Mouse (Mus musculus) left cerebral cortex, postnatal 10 days (tissue): ENCODE results near the gene Myo1a. TPM values are rescaled to one million over a fixed set of nuclear protein-coding genes. Genes with fewer than 3 reads are reported as not detected.
"Not testable (repeated sequence)": the region's sequence is repeated elsewhere in the genome, so short reads cannot be mapped to it uniquely, and the experiment has no call there.

Experiments
- DNase-seq, 2 experiments: peaks; one replicate each; pipeline ENCODE4 v3.0.0; 2021 to 2022; ENCODE audit warnings: low spot score in 2 of 2, mixed read lengths in 1 of 2; ENCODE audit errors: extremely low spot score in 1 of 2
- intact Hi-C: fragments of 180-260 bp; cut with DNase I; formaldehyde crosslinking; loops from one replicate; pipeline ENCODE4 v1.15.1; 2025
- total RNA-seq, 2 experiments: library from RNA; stranded (reverse); gene quantifications; 2 replicates each; pipeline ENCODE4 v1.2.3; 2021

The Myo1a gene
- total RNA-seq, 2 experiments from 2014 or later = 0.28 TPM

DNA sequence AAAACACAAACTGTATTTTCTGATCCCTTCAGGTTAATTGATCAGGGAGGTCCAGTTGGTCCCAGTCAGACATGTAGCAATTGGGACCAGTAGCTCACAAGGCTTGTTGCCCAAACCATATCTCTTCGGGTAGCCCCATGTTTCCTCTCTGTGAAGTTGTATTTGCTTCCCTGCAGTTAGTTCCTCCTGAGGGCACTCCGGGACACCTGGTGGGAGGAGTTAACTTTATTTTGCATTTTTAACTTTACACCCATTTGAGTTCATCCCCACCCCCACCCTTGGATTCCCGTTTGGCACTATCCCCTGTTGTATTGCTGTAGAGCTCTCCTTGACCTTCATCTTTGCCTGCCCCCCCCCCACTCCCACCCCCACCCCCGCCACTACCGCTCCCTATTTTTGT is 40.9 kb downstream of the Myo1a start:
- DNase-seq = no peak
- intact Hi-C loops = loop anchor here (5.0 kb wide), 1 partner anchor 191 kb away; no protein-coding TSS in a partner anchor

DNA sequence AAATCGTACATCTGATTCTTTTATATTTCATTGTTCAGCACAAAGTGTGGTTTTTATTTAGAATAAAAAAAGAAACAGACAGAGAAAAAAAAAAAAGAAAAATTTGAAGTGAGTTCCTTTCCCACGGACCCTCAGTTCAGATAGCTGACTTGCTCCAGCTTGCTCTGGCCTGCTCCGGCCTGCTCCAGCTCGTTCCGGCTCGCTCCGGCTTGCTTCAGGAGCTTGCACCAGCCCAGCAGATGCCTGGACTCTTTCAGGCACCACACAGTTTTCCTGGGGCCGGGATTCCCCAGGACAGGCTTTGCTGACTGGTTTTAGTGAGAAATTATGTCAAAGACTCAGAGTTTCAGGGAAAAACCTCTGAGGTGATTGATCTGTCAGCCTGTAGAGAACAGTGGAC is 42.3 kb downstream of the Myo1a start:
- intact Hi-C loops = loop anchor here (5.0 kb wide), 1 partner anchor 190 kb away; no protein-coding TSS in a partner anchor
- DNase-seq = no peak

DNA sequence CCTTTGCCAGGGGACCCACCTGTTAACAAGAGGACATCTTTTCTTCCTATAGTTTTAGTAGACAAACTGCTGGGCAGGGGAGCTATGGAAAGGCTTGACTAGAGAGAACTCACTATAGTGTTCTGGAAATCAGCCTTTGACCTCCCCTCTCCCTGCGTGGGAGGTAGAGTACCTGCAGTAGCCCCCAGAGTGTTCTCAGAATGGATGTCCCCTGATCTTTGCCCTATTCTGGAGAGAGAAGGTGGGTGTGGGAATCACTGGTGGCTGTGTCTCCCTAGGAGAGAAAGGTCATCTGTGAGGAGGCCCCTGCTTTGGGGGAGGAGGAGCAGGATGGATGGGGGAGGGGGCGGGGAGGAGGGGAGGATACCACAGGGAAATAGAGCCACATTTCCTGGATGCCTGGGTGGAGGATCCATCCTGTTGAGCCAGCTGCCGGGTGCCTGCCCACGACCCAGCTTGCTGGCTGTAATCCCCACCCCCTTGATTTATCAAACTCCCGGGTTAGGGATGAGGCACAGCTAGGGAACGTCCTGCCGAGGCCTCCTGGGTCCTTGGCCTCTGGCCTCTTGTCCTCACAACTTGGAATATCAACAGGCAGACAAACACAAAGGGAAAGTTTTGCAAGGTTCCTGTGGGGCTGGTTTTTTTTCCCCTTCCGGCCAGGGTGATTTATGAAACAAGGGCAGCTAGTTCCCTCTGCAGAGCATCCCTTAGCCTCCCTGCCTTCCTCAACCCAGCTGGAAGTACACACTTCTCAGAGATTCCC is 44.1 kb downstream of the Myo1a start:
- intact Hi-C loops = loop anchor here (5.0 kb wide), 1 partner anchor 188 kb away; no protein-coding TSS in a partner anchor
- peak in 1 of 2 experiments; percentile 55 for DNase-seq

DNA sequence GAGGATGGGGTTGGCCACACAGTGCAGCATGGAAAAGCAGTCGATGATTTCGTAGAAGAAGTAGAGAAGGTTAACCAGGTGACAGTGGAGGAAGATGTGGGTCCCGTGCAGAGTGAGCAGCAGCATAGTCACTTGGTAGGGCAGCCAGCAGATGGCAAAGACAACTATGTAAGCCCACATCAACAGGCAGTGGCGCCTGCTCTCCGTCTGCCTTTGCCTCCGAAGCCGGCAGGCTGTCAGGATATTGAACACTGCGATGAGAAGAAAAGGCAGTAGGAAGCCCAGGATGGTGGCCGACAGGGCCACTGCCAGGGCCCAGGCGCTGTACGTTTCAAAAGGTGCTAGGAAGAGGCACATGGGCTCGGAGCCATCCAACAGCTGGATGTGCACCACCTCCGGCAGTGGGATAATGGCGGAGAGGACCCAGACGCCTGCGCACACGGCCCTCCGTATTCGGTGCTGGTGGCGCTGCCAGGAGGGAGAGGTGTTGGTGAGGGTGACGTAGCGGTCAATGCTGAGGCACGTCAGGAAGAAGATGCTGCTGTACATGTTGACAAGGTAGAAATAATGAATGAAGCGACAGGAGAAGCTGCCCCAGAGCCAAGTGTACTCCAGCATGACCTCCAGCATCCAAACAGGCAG is 45.3 kb downstream of the Myo1a start:
- peak in 1 of 2 experiments; percentile 31 for DNase-seq
- intact Hi-C loops = no loop called here

DNA sequence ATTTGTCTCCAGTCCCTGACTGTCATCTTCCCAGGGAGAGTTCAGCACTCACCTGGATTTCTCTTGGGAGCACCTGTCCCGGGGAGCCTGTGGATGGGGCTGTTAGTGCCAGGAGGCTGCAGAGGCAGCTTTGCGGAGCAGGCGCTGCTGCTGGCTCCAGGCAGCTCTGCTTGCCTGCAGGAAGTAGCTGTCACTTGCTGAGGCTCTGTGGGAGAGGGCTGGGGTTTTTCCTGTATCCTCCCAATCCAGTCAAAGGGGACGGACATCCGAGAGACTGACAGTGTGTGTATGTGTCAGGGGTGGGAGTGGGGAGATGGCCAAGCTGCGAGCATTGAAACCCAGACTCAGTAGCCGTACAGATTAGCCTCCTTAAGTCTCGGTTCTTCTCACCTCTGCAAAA is 46.6 kb downstream of the Myo1a start, which contains the start of gene Gpr182:
Gene Gpr182 (minus strand): TSS at position 185 of the 400 bp plus-strand sequence.
- intact Hi-C loops = no loop called here

DNA sequence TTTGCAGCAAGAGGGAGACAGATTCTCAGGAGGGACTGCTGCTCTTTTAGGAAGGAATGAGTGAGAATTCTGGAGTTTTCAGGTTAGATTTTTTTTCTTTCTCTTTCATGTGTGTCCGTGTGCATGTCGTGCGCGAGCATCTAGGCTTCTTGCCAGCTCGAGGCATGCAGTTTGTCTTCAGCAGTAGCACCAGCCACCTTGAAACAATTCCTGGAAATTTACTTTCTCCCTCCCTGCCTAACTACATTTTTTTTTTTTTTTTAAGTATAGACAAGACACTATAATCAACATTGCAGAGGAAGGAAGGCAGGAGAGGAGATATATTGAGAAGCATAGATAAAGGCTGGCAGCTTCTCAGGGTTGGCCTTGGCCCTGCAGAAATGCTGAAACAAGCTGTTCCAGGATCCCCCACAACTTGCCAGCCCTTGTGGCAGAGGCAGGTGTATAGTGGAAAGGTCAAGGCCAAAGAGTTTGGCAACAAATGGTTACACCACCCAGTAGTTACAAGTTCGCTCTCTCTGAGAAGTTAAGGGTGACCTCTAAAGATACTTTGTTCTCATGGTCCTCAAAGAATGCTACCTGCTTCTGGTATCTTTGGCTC is 49.7 kb downstream of the Myo1a start:
- intact Hi-C loops = no loop called here
- no peak for DNase-seq

More for the DNA sequence above, 46.6 kb downstream of the Myo1a start, which contains the start of gene Gpr182:
- DNase-seq = peak in 1 of 2 experiments; percentile 39

DNA sequence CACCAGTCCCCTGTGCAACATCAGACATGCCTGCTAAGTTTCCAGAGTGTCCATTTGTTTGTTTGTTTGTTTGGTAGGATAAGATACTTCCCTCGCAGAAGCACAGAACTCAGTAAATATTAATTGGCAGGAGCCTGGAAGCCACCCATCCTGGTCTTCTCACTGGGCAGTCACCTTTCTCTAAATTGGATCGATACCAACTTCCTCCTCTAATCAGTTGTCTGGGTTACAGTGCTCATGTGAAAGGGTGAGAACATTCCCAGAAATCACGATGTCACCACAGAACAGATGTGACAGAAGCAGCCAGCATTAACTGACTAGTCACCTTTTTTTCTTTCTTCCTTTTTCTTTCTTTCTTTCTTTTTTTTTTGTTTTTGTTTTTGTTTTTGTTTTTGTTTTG is 50.3 kb downstream of the Myo1a start:
- no peak for DNase-seq
- intact Hi-C loops = no loop called here

DNA sequence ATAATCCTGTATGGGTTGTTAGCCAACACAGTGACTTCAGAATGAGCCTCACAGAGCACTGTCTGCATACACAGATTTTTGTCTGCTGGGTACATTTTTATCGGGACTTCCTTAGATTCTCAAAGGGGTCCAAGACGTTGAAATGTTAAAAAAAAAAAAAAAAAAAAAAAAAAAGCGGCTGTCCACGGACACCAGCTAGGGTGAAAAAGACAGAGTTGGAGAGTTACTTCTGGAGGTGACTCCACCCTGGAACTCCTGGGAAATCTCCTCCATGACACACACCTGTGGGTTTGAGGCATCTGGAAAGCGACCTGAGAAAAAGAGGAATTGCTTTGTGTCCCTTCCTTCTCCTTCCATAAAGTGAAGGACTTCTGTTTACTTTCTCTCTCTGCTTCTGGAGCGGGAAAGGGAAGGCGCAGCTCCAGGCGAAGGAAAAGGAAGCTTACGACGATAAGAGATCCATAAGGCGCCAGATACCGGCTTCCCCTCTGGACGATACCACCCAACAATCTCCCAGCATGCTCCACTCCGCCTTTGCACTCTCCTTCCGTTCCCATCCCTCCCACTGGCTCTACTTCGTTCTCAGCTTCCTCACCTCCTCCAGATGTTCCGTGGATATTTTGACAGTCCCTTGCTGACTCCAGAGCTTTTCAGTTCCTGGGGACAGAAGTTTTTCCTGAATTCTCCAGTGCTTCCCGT is 50.9 kb downstream of the Myo1a start:
- intact Hi-C loops = no loop called here

DNA sequence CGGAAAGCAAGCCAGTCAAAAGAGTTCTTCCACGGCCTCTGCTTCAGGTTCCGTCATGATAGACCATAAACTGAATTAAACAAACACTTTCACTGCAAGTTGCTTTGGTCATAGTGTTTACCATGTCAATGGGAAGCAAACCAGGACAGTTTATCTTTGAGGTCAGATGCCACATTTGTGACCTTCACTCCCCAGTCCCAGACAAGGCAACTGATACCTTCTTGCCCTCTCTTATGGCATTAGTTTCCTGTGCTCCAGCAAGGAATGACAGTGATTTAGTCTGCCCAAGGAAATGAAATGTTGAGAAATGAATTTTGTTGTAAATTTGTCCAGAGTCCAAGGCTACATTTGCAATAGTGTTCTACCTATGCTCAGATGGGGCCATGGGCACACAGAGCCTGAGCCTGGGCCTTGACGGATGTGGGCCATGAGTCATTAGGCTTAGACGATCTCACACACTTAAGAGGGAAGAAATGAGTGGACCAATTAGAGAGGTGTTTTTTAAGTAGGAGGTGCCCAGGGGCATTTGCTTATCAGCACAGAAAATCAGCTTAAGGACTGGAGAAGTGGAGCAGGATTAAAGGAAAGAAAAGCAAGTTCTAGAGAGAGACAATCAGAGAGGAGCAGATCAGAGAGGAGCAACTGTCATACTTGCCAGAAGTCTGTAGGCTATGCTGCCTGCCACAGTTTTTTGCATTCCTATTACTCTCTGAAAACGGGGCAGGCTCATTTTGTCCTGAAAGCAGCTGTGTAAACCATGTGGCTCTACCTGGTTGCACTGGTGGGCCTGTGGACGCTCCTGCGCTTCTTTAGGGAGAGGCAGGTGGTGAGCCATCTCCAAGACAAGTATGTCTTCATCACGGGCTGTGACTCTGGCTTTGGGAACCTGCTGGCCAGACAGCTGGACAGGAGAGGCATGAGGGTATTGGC is 54.5 kb downstream of the Myo1a start, which contains the start of the genes Rdh1 and Rdh16f1:
Gene Rdh1 (plus strand): TSS at position 541 of the 930 bp plus-strand sequence.
Gene Rdh16f1 (plus strand): TSS at position 607 of the 930 bp plus-strand sequence.
- intact Hi-C loops = no loop called here
- DNase-seq = no peak

More for the DNA sequence above, 50.9 kb downstream of the Myo1a start:
- DNase-seq = no peak

DNA sequence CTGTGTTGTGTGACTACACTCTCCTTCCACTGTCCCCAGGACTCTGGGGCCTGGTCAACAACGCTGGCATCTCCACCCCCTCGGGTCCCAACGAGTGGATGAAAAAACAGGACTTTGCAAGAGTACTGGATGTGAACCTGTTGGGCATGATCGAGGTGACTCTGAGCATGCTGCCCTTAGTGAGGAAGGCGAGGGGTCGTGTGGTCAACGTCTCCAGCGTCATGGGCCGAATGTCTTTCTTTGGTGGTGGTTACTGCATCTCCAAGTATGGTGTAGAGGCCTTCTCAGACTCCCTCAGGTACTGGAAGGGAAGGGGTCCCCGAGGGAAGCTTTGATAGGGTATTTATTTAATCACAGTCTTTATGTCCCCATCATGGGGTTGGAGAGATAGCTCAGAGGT is 58.0 kb downstream of the Myo1a start:
- intact Hi-C loops, DNase-seq: not testable (repeated sequence)

DNA sequence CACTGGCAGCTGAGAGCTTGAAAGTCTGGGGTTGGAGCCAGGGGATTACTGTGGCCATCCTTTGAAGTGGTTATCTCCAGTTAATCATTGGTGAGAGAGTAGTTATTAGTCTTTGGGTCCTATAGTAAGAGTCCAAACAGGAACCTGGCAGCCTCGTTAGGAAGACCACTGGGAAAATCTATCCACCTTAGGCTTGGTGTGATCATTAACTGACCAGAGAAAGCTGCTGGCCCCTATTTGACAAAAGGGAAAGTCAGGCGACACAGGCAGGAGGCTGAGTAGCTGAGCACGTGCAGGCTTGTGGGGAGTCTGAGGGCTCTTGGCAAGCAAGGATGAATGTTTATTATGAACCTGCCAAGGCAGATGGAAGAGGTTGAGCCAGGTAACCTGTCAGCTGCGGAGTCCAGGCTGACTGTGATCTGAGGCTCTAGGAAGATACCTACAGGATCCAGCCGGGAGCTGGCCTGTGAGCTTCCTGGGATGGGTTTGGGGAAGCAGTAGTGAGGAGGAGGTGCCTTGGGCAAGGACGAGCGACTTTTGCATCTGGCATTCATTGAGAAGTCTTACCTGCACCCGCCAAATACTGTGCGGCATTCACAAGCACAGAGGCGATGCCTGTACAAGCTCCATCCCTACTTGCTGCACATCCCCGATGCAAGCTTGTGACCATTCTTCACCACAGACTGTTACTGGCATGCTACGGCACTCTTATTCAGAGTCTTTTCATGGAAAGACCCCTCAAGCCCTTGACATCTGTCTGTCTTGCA is 59.1 kb downstream of the Myo1a start:
- intact Hi-C loops = no loop called here
- DNase-seq = no peak

DNA sequence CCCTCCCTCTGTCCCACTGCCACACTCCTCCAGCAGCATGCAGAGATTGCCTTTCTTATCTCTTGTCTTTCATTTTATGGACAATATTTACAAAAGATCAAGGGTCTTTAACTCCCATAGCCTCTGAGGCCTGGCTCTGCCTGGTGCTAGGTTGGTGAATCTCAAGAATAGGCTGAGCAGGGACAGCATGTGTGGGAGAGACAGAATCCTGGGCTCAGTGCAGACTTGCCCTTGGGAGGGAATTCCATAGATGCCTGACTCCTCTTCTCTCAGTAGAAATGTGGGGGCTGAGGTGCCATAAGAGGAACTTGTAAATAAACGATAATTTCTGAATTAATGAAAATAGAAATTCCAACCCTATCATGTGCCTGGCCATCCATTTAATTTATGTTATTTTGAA is 61.6 kb downstream of the Myo1a start:
- intact Hi-C loops = no loop called here
- no peak for DNase-seq

Other genes with a start within 250 kb of the Myo1a start
- 1 to 10 TPM; 4.1 to 7.5 TPM for gene Stac3, start 203.5 kb upstream of the Myo1a start, total RNA-seq
- gene Ndufa4l2, start 190.2 kb upstream of the Myo1a start, total RNA-seq = 1 to 10 TPM; 6.0 to 7.0 TPM
- 10 to 100 TPM; 28.3 to 32.8 TPM for gene Shmt2, start 182.7 kb upstream of the Myo1a start, total RNA-seq
- 1 to 10 TPM; 5.8 to 8.5 TPM for gene Nxph4, start 170.6 kb upstream of the Myo1a start, total RNA-seq
- gene Lrp1, start 84.0 kb upstream of the Myo1a start, total RNA-seq = 100 to 1,000 TPM; 264 to 283 TPM
- gene Stat6, start 62.2 kb upstream of the Myo1a start, total RNA-seq = 10 to 100 TPM in 1 of 2 experiments, 1 to 10 TPM in 1; 9.4 to 10.2 TPM
- 1 to 10 TPM; 3.4 to 4.4 TPM for gene Nemp1, start 38.3 kb upstream of the Myo1a start, total RNA-seq
- gene Nab2, start 36.6 kb upstream of the Myo1a start, total RNA-seq = 10 to 100 TPM; 28.5 to 32.1 TPM
- gene Tac2, start 19.3 kb downstream of the Myo1a start, total RNA-seq = 10 to 100 TPM; 14.5 to 17.8 TPM
- 1 to 10 TPM; 8.8 to 10.0 TPM for gene Zbtb39, start 34.4 kb downstream of the Myo1a start, total RNA-seq
- gene Gpr182, start 46.6 kb downstream of the Myo1a start, total RNA-seq = 1 to 10 TPM; 1.3 to 1.6 TPM
- gene Rdh1, start 54.6 kb downstream of the Myo1a start, total RNA-seq = under 1 TPM; 0.19 to 0.28 TPM
- gene Rdh16f1, start 54.6 kb downstream of the Myo1a start, total RNA-seq = under 1 TPM in 1 of 2 experiments, not detected in 1; 0.24 TPM
- gene Rdh9, start 71.2 kb downstream of the Myo1a start, total RNA-seq = under 1 TPM; 0.47 to 0.66 TPM
- gene Rdh16, start 96.0 kb downstream of the Myo1a start, total RNA-seq = under 1 TPM; 0.21 to 0.39 TPM
- gene Rdh19, start 144.8 kb downstream of the Myo1a start, total RNA-seq = not detected
- gene Rdh16f2, start 161.3 kb downstream of the Myo1a start, total RNA-seq = not detected
- not detected for gene Rdh7, start 183.6 kb downstream of the Myo1a start, total RNA-seq
- not detected for gene Sdr9c7, start 193.3 kb downstream of the Myo1a start, total RNA-seq